24 mouse cellular contexts compared by ENCODE assay signal in the genomic region with DNA sequence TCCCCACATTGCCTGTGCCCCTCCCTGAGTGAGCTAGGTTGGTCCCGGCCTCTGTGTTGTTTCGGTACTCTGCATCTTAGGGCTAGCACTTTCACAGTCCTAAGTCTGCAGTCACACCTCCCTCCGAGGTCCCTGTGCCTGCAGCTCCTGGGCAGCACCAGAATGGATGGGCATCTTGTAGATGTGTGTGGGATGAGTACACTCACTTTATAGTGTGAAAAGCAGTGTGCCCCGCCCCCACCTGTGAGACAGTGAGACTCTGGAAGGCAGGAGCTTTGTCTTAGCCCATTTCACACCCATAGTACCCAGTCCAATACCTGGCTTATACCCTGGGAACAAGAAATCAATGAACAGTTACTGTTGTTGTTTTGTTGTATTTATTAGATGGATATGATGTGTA. TPM values are rescaled to one million over a fixed set of nuclear protein-coding genes. Genes with fewer than 3 reads are reported as not detected.
A peak's percentile ranks its signal among the peaks of the same experiment; 100 is the strongest.
DNase-seq lines count a peak whose midpoint lies in the region; ATAC-seq and TF ChIP-seq lines count a peak whose summit lies in the region.
"Had no signal": no experiment of that assay in that cellular context is flagged by ENCODE, and none has a peak within 500 bp of the region (broad histone marks: within the 10 kb centered on the region; RNA-seq: fewer than 3 reads in every experiment).

No protein-coding gene starts in this region.

- 95% methylated on average over 4 of the region's 4 CpGs for WGBS in neural tube, embryonic 15.5 days

- TF ChIP-seq CTCF in layer of hippocampus, adult 2 months (conservative IDR thresholded peaks at IDR 0.05) = no peak

- H3K27ac ChIP-seq in layer of hippocampus, adult 2 months = peak overlapping the region; percentile 100
- no peak overlapping the region for H3K27ac ChIP-seq in neural tube, embryonic 15.5 days (replicated peaks)
- H3K27ac ChIP-seq: embryonic facial prominence, embryonic 13.5 days; forebrain, embryonic 13.5 days; kidney, embryonic 15.5 days; limb, embryonic 12.5 days; midbrain, embryonic 12.5 days had no signal

- no peak for ATAC-seq in neural tube, embryonic 15.5 days (ENCODE audit: low FRiP score)
- ATAC-seq: forebrain, embryonic 13.5 days; intestine, postnatal 0 days had no signal

- intact Hi-C loops in left cerebral cortex, postnatal 25 days (cut with DNase I) = no loop called here

- H3K4me1 ChIP-seq in neural tube, embryonic 15.5 days = peaks cover 38% of the 10 kb centered on the region

- H3K4me3 ChIP-seq in layer of hippocampus, adult 2 months = peak overlapping the region; percentile 92
- no peak overlapping the region for H3K4me3 ChIP-seq in neural tube, embryonic 15.5 days (replicated peaks)
- H3K4me3 ChIP-seq: embryonic facial prominence, embryonic 13.5 days; forebrain, embryonic 13.5 days; kidney, embryonic 15.5 days; limb, embryonic 12.5 days; midbrain, embryonic 12.5 days had no signal

- no peaks in the 10 kb centered on the region for H3K36me3 ChIP-seq in neural tube, embryonic 15.5 days
- H3K36me3 ChIP-seq: embryonic facial prominence, embryonic 13.5 days; kidney, embryonic 15.5 days; limb, embryonic 12.5 days; midbrain, embryonic 12.5 days had no signal

- H3K9ac ChIP-seq in neural tube, embryonic 15.5 days (replicated peaks) = no peak overlapping the region
- H3K9ac ChIP-seq: embryonic facial prominence, embryonic 13.5 days; forebrain, embryonic 13.5 days; kidney, embryonic 15.5 days; limb, embryonic 12.5 days; midbrain, embryonic 12.5 days had no signal

- DNase-seq in layer of hippocampus, adult 2 months (ENCODE audit: low spot score in 2 of 2) = no peak
- no peak for DNase-seq in layer of hippocampus, postnatal 10 days (ENCODE audit: low spot score in 2 of 2)
- no peak for DNase-seq in neural tube, embryonic 10.5 days (ENCODE audit: extremely low spot score, low spot score)
- peak; percentile 36 to 75 for DNase-seq in left cerebral cortex, postnatal 25 days (ENCODE audit: low spot score in 2 of 2)
- no peak for DNase-seq in testis, postnatal 14 days (ENCODE audit: low spot score)
- no peak for DNase-seq in kidney, adult 11 months
- DNase-seq: adrenal gland, adult 2 months; embryo, embryonic 11 days; gastrocnemius, postnatal 14 days; heart, adult 11 months; lung, adult 18-20 months; thymus, postnatal 25 days had no signal

- H3K9me3 ChIP-seq in neural tube, embryonic 15.5 days (replicated peaks) = no peaks in the 10 kb centered on the region
- H3K9me3 ChIP-seq: embryonic facial prominence, embryonic 13.5 days; forebrain, embryonic 13.5 days; kidney, embryonic 15.5 days had no signal

- peak overlapping the region; percentile 96 for H3K4me2 ChIP-seq in neural tube, embryonic 15.5 days
- H3K4me2 ChIP-seq: embryonic facial prominence, embryonic 13.5 days; forebrain, embryonic 13.5 days; heart, embryonic 11.5 days; kidney, embryonic 15.5 days; limb, embryonic 12.5 days; liver, embryonic 11.5 days; midbrain, embryonic 12.5 days had no signal

- H3K27me3 ChIP-seq in neural tube, embryonic 15.5 days (replicated peaks) = no peaks in the 10 kb centered on the region

RNA-seq across cellular contexts. Expression of a gene that starts 2.5 kb away (rescaled TPM):
- 10 to 100 TPM; 37.9 to 39.2 TPM for total RNA-seq in layer of hippocampus, adult 2 months (2021)
- 10 to 100 TPM; 32.8 to 33.6 TPM for total RNA-seq in layer of hippocampus, postnatal 10 days (2021)
- 21.5 and 24.1 TPM in 2 replicates for polyA plus RNA-seq in neural tube, embryonic 15.5 days (2015; fragmentation: Nextera tagmentation; extraction: Ambion mirVana)
- 10 to 100 TPM; 36.5 to 36.7 TPM for total RNA-seq in left cerebral cortex, postnatal 25 days (2021)
- total RNA-seq: megakaryocyte progenitor cell, adult 5-6 weeks; MEL; neutrophil, adult 5-6 weeks had no signal

RNA-seq across cellular contexts. Expression of a gene that starts 27.3 kb away (rescaled TPM):
- 10 to 100 TPM; 54.7 to 59.3 TPM for total RNA-seq in layer of hippocampus, adult 2 months (2021)
- total RNA-seq in layer of hippocampus, postnatal 10 days (2021) = 10 to 100 TPM; 62.3 to 64.3 TPM
- polyA plus RNA-seq in neural tube, embryonic 15.5 days (2015; fragmentation: Nextera tagmentation; extraction: Ambion mirVana) = 65.7 and 77.7 TPM in 2 replicates
- 10 to 100 TPM; 82.9 to 88.3 TPM for total RNA-seq in left cerebral cortex, postnatal 25 days (2021)

Comparison
In these comparisons a context has a peak if more than half of its experiments do, and no peak if none do; other contexts are left out.
1. DNase-seq: peak in left cerebral cortex, postnatal 25 days (2 of 2); none in layer of hippocampus, adult 2 months (0 of 2), layer of hippocampus, postnatal 10 days (0 of 2), neural tube, embryonic 10.5 days (single experiment), testis, postnatal 14 days (single experiment) and kidney, adult 11 months (single experiment).